Mouse (Mus musculus) limb, embryonic 13.5 days (tissue): ENCODE data around the gene Trib3. TPM values are rescaled to one million over a fixed set of nuclear protein-coding genes. Genes with fewer than 3 reads are reported as not detected.
"Not testable (repeated sequence)": the region's sequence is repeated elsewhere in the genome, so short reads cannot be mapped to it uniquely, and the experiment has no call there.

Experiments
- ATAC-seq: fragments of 200-750 bp; cut with Nextera tagmentation; 2 replicates; pipeline ENCODE4 v1.8.0; 2017; ENCODE audit warnings: low read depth, moderate number of reproducible peaks, moderate TSS enrichment; ENCODE audit not compliant: low FRiP score
- H3K27ac ChIP-seq: fragments of 300-500 bp; sonication (generic); 2 replicates; pipeline ENCODE4 v1.5.1; 2015; ENCODE audit warnings: inconsistent platforms, mild to moderate bottlenecking, moderate library complexity
- H3K27me3 ChIP-seq: fragments of 300-500 bp; sonication (generic); 2 replicates; pipeline ENCODE4 v1.6.1; 2015; ENCODE audit warnings: mild to moderate bottlenecking, inconsistent platforms
- H3K36me3 ChIP-seq: fragments of 300-500 bp; sonication (generic); 2 replicates; pipeline ENCODE4 v1.6.1; 2015; ENCODE audit warnings: inconsistent platforms, mild to moderate bottlenecking, moderate library complexity
- H3K4me1 ChIP-seq: fragments of 300-500 bp; sonication (generic); 2 replicates; pipeline ENCODE4 v1.6.1; 2015; ENCODE audit warnings: inconsistent platforms
- H3K4me2 ChIP-seq: fragments of 300-500 bp; sonication (generic); replicated peaks from 2 replicates; pipeline ENCODE4 v1.6.1; 2015; ENCODE audit warnings: inconsistent platforms, mild to moderate bottlenecking, moderate library complexity
- H3K4me3 ChIP-seq: fragments of 300-500 bp; sonication (generic); 2 replicates; pipeline ENCODE4 v1.5.1; 2015; ENCODE audit warnings: moderate library complexity, mild to moderate bottlenecking, inconsistent platforms
- H3K9ac ChIP-seq: fragments of 300-500 bp; sonication (generic); 2 replicates; pipeline ENCODE4 v1.6.1; 2015; ENCODE audit warnings: mild to moderate bottlenecking, inconsistent platforms
- H3K9me3 ChIP-seq: fragments of 300-500 bp; sonication (generic); 2 replicates; pipeline ENCODE4 v1.6.1; 2016; ENCODE audit warnings: inconsistent platforms
- WGBS: fragments of 180-500 bp; shearing (Covaris S2); methylation state at CpG from one replicate; pipeline ENCODE4 v1.1.7; 2015; 5-methylcytosine and 5-hydroxymethylcytosine counted together
- polyA plus RNA-seq: library from polyadenylated mRNA; unstranded; fragments of >200 nt; fragmentation: Nextera tagmentation; extraction: Ambion mirVana; gene quantifications from 2 replicates; pipeline ENCODE4 v1.2.1, GENCODE M21; 2015

The Trib3 gene
- polyA plus RNA-seq, 1 experiment from 2014 or later = 2.2 TPM

GRCm38 (mm10) chr2:152294541-152294940, 49.3 kb downstream of the Trib3 start:
- peaks cover 20% of the 10 kb centered on the region for H3K4me1 ChIP-seq
- H3K4me3 ChIP-seq = peak overlapping the region; percentile 87
- H3K9ac ChIP-seq = peak overlapping the region; percentile 94
- H3K36me3 ChIP-seq = 0 out of 2 replicates have a peak, but pooled peaks cover 4% of the 10 kb centered on the region
- WGBS = 35% methylated on average over 5 of the region's 5 CpGs
- no peaks in the 10 kb centered on the region for H3K9me3 ChIP-seq
- peak overlapping the region; percentile 86 for H3K4me2 ChIP-seq
- ATAC-seq = no peak
- no peak overlapping the region for H3K27ac ChIP-seq
- H3K27me3 ChIP-seq = no peaks in the 10 kb centered on the region

DNA sequence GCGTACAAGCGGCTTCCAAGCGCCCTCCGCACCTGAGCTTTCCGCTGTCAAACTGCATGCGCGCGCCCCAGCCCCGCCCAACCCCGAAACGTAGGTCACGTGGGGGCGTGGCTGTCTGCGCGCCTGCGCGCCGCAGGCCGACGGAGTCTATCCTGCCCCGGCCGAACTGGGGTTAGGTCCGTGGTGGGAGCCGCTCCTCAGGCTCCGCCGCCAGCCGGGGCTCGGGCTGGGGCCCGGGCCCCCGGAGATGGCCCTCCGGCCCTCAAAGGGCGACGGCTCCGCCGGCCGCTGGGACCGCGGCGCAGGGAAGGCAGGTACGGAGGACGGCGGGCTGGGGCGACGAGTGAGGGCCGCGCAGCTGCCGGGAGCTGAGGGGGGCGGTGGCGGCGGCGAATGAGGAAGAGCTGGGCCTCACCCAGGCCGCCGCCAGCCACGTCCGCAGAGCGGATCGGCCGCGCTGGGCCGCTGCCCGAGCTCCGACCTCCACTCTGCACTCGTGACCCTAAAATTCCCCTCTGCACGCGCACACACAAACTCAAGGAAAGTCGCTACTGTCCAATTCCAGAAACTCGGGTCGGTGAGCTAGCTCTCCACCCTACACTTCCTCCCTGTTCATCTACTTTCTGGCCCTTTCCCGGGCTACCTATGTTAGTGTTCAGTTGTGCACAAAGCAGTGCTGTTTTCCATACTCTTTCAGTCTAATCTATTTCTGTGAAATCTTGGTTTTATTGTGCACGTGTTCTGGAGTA, 49.9 kb downstream of the Trib3 start, which contains the start of gene Tbc1d20:
TSS of gene Tbc1d20 (plus strand) at position 102 of the 749 bp plus-strand sequence.
- ATAC-seq = peak; percentile 97
- peaks cover 20% of the 10 kb centered on the region for H3K4me1 ChIP-seq
- under 1% methylated on average over 70 of the region's 70 CpGs for WGBS
- peak within 1 kb of the TSS; percentile 94 for H3K9ac ChIP-seq
- H3K4me3 ChIP-seq = peak within 1 kb of the TSS; percentile 87
- H3K27me3 ChIP-seq = no peaks in the 10 kb centered on the region
- H3K9me3 ChIP-seq = no peaks in the 10 kb centered on the region
- H3K36me3 ChIP-seq = 0 out of 2 replicates have a peak, but pooled peaks cover 4% of the 10 kb centered on the region
- H3K4me2 ChIP-seq = peak within 1 kb of the TSS; percentile 86
- H3K27ac ChIP-seq = peak within 1 kb of the TSS; percentile 85

DNA sequence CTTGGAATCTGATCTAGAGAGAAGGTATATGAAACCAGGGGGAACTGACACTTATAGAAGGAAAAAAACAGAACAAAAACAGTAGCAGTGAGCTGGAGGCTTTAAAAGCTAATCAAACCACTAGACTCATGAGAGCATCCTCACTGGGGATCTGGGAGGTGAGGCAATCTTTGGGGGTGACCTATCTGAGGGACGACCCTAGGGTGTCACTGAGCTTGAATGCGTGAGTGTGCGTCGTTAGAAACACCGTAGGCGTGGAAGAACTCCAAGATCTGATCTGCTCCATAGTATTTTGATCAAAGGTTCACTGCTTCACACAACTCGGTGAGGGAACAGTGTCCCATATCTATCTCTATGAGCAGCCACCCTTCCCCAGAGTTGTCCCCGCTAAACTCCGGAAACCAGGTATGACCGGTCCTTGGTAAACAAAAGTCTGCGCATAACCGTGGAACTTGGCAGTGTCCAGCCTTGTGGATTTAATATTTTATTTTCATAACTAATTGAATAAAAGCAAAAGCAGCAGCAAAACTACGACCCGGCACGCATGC, 50.6 kb downstream of the Trib3 start:
- H3K9me3 ChIP-seq = no peaks in the 10 kb centered on the region
- 2% methylated on average over 15 of the region's 15 CpGs for WGBS
- no peaks in the 10 kb centered on the region for H3K27me3 ChIP-seq
- H3K27ac ChIP-seq = no peak overlapping the region
- peak overlapping the region; percentile 94 for H3K9ac ChIP-seq
- 0 out of 2 replicates have a peak, but pooled peaks cover 7% of the 10 kb centered on the region for H3K36me3 ChIP-seq
- H3K4me2 ChIP-seq = peak overlapping the region; percentile 86
- H3K4me1 ChIP-seq = peaks cover 20% of the 10 kb centered on the region
- peak overlapping the region; percentile 87 for H3K4me3 ChIP-seq
- ATAC-seq = peak; percentile 60

DNA sequence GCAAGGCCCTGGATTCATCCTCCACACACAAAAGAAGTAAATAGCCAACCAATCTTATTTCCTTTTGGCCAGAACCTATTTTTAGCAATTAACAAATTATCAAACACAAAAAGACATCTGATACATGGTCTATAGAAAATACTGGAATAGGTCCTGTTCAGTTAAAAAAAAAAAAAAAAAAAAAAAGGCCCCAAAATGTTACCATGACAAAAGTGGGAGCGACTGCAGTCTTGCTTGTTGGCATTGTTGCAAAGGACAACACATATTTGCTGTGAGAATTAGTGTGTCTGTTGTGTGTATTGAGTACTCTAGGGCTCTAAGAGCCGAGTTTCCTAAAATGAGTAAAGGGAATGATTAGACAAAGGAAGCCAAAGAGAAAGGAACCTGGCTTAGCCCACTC, 51.4 kb downstream of the Trib3 start:
- no peak overlapping the region for H3K27ac ChIP-seq
- ATAC-seq = no peak
- H3K4me3 ChIP-seq = no peak overlapping the region
- H3K9ac ChIP-seq = no peak overlapping the region
- H3K9me3 ChIP-seq = no peaks in the 10 kb centered on the region
- no peaks in the 10 kb centered on the region for H3K27me3 ChIP-seq
- H3K4me1 ChIP-seq = peaks cover 20% of the 10 kb centered on the region
- H3K4me2 ChIP-seq = no peak overlapping the region
- 69% methylated on average over 2 of the region's 2 CpGs for WGBS
- 0 out of 2 replicates have a peak, but pooled peaks cover 7% of the 10 kb centered on the region for H3K36me3 ChIP-seq

DNA sequence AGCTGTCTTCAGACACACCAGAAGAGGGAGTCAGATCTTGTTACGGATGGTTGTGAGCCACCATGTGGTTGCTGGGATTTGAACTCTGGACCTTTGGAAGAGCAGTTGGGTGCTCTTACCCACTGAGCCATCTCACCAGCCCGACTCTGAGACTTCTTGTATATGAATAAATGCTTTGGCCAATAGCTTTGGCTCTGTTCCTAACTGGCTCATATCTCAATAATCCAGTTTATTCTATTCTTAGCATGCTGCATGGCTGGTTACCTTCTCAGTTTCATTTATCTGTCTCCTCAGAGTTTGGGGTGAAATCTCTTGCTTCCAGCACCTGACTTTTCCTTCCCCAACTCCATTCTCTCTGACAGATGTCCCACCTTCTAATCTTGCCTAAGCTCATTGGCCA, 54.2 kb downstream of the Trib3 start:
- H3K4me1 ChIP-seq, H3K9me3 ChIP-seq, H3K4me3 ChIP-seq, H3K27me3 ChIP-seq, H3K4me2 ChIP-seq, H3K9ac ChIP-seq, ATAC-seq, H3K27ac ChIP-seq: not testable (repeated sequence)
- WGBS = 74% methylated on average over 2 of the region's 2 CpGs
- peaks cover 26% of the 10 kb centered on the region for H3K36me3 ChIP-seq

DNA sequence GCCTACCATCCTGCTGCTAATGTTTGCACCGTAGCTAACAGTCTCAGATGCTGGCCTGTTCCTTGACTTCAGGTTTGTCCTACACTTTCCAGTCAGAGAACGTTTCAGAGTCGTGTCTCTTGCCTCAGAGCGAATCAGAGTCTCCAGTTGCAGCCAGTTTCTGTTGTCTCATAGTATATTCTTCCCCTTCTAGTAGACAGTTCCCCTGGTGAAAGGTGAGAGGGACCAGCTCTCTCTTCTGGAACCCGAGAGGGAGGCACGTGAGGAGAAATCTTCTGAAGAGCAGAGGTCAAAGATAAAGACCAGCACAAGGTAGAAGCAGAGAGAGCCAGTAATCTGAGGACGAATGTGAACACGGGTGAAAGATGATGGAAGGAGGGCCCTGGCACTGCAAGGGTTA, 55.8 kb downstream of the Trib3 start:
- no peak for ATAC-seq
- WGBS = 81% methylated on average over 8 of the region's 8 CpGs

DNA sequence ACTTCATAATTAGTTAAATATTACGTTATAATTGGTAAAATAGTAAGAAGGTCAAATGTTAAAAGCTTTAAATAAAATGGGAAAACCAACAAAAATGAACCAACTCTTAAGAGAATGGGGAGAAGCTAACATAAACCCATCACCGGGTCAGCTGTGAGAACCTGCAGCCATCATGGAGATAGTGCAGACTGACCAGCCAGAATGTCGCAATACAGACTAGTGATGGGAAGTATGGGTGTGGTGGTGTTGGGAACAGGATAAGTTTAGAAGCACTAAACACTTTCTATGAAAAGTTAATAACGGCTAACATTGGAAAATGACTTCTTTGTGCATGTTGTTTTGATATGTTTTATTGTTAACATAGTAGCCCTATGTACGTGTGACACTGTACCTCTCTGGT, 56.3 kb downstream of the Trib3 start:
- Histone ChIP-seq H3K9ac (no peak overlapping the region), H3K9me3 (no peaks in the 10 kb centered on the region), H3K27ac (no peak overlapping the region), H3K36me3 (peaks cover 46% of the 10 kb centered on the region), H3K4me3 (no peak overlapping the region), H3K27me3 (no peaks in the 10 kb centered on the region), H3K4me2 (no peak overlapping the region), H3K4me1 (no peaks in the 10 kb centered on the region)
- 81% methylated on average over 5 of the region's 5 CpGs for WGBS
- ATAC-seq = no peak

More for the DNA sequence above, 55.8 kb downstream of the Trib3 start:
- no peaks in the 10 kb centered on the region for H3K27me3 ChIP-seq
- H3K9ac ChIP-seq = no peak overlapping the region
- H3K4me2 ChIP-seq = no peak overlapping the region
- H3K9me3 ChIP-seq = no peaks in the 10 kb centered on the region
- no peak overlapping the region for H3K4me3 ChIP-seq
- H3K36me3 ChIP-seq = peaks cover 42% of the 10 kb centered on the region
- H3K4me1 ChIP-seq = 0 out of 2 replicates have a peak, but pooled peaks cover under 1% of the 10 kb centered on the region
- H3K27ac ChIP-seq = no peak overlapping the region

Other genes starting within 250 kb of the Trib3 start
- 9.4 and 10.5 TPM in 2 replicates for gene Srxn1, start 238.5 kb downstream of the Trib3 start, polyA plus RNA-seq
- gene Tcf15, start 200.5 kb downstream of the Trib3 start, polyA plus RNA-seq = 7.6 and 8.8 TPM in 2 replicates
- 99.4 and 109 TPM in 2 replicates for gene Csnk2a1, start 117.2 kb downstream of the Trib3 start, polyA plus RNA-seq
- gene Tbc1d20, start 50.2 kb downstream of the Trib3 start, polyA plus RNA-seq = 47.1 and 47.7 TPM in 2 replicates
- 83.3 and 86.9 TPM in 2 replicates for gene Rbck1, start 11.4 kb downstream of the Trib3 start, polyA plus RNA-seq
- gene Nrsn2, start 32.6 kb upstream of the Trib3 start, polyA plus RNA-seq = 4.4 and 4.6 TPM in 2 replicates
- gene Sox12, start 54.0 kb upstream of the Trib3 start, polyA plus RNA-seq = 11.3 and 11.9 TPM in 2 replicates
- gene Zcchc3, start 71.0 kb upstream of the Trib3 start, polyA plus RNA-seq = 45.5 and 48.6 TPM in 2 replicates
- 0.18 and 0.19 TPM in 2 replicates for gene 6820408C15Rik, start 71.6 kb upstream of the Trib3 start, polyA plus RNA-seq
- gene Defb23, start 120.6 kb upstream of the Trib3 start, polyA plus RNA-seq = not detected in 2 replicates
- gene Defb20, start 133.0 kb upstream of the Trib3 start, polyA plus RNA-seq = not detected in 2 replicates
- gene Defb22, start 146.1 kb upstream of the Trib3 start, polyA plus RNA-seq = not detected in 2 replicates
- not detected in 2 replicates for gene Defb26, start 167.7 kb upstream of the Trib3 start, polyA plus RNA-seq
- gene Defb28, start 174.2 kb upstream of the Trib3 start, polyA plus RNA-seq = not detected in 2 replicates
- not detected in 2 replicates for gene Defb29, start 196.1 kb upstream of the Trib3 start, polyA plus RNA-seq
- gene Gm17416, start 225.3 kb upstream of the Trib3 start, polyA plus RNA-seq = not detected in 2 replicates
- not detected in 2 replicates for gene Defb21, start 228.7 kb upstream of the Trib3 start, polyA plus RNA-seq
- not detected in 2 replicates for gene Defb19, start 236.3 kb upstream of the Trib3 start, polyA plus RNA-seq